Comparison of ENCODE assay signal across 8 mouse cellular contexts in genomic region chr19:53086861-53087260, GRCm38 (mm10). TPM values are rescaled to one million over a fixed set of nuclear protein-coding genes. Genes with fewer than 3 reads are reported as not detected.
DNase-seq lines count a peak whose midpoint lies in the region; ATAC-seq and TF ChIP-seq lines count a peak whose summit lies in the region.

No protein-coding gene starts in this region.

- H3K4me3 ChIP-seq in kidney, postnatal 0 days (replicated peaks; ENCODE audit: low read depth, low read length) = no peak overlapping the region
- H3K4me3 ChIP-seq in intestine, embryonic 16.5 days (ENCODE audit: low read length) = no peak overlapping the region
- H3K4me3 ChIP-seq in neural tube, embryonic 12.5 days = no peak overlapping the region

- no peak for TF ChIP-seq CTCF in kidney, postnatal 0 days (IDR thresholded peaks at IDR 0.05; ENCODE audit: low read depth)

- H3K9me3 ChIP-seq in kidney, postnatal 0 days (replicated peaks; ENCODE audit: low read length) = no peaks in the 10 kb centered on the region
- H3K9me3 ChIP-seq in intestine, embryonic 16.5 days (ENCODE audit: control insufficient read depth, low read length) = no peaks in the 10 kb centered on the region
- H3K9me3 ChIP-seq in neural tube, embryonic 12.5 days = no peaks in the 10 kb centered on the region

- H3K4me2 ChIP-seq in kidney, postnatal 0 days (ENCODE audit: low read length) = peak overlapping the region; percentile 16; the same call in 1 of the 2 replicates
- peak overlapping the region; percentile 40; the same call in 1 of the 2 replicates for H3K4me2 ChIP-seq in intestine, embryonic 16.5 days (ENCODE audit: low read depth, low read length)
- peak overlapping the region; percentile 39; the same call in 1 of the 2 replicates for H3K4me2 ChIP-seq in neural tube, embryonic 12.5 days (replicated peaks)

- H3K36me3 ChIP-seq in kidney, postnatal 0 days (ENCODE audit: insufficient read depth, low read length) = no peaks in the 10 kb centered on the region
- no peaks in the 10 kb centered on the region for H3K36me3 ChIP-seq in intestine, embryonic 16.5 days (ENCODE audit: control insufficient read depth, insufficient read depth, low read length)
- no peaks in the 10 kb centered on the region for H3K36me3 ChIP-seq in neural tube, embryonic 12.5 days

- H3K27me3 ChIP-seq in kidney, postnatal 0 days (ENCODE audit: insufficient read depth, low read length) = no peaks in the 10 kb centered on the region
- no peaks in the 10 kb centered on the region for H3K27me3 ChIP-seq in intestine, embryonic 16.5 days (replicated peaks; ENCODE audit: control insufficient read depth, insufficient read depth, low read length)
- no peaks in the 10 kb centered on the region for H3K27me3 ChIP-seq in neural tube, embryonic 12.5 days (replicated peaks)

- 44% methylated on average over 12 of the region's 12 CpGs for WGBS in kidney, postnatal 0 days
- WGBS in intestine, embryonic 16.5 days = 45% methylated on average over 12 of the region's 12 CpGs
- 72% methylated on average over 12 of the region's 12 CpGs for whole genome bisulfite sequencing in neural tube, embryonic 12.5 days

- no peak for ATAC-seq in kidney, postnatal 0 days (replicated peaks; ENCODE audit: low FRiP score, low read depth)
- peak; percentile 49 for ATAC-seq in intestine, embryonic 16.5 days
- no peak for ATAC-seq in neural tube, embryonic 12.5 days (ENCODE audit: low FRiP score, low read depth)
- ATAC-seq in inflammation-experienced regulatory T-cells, adult 6 months = no peak

- peak overlapping the region; percentile 88 for H3K27ac ChIP-seq in kidney, postnatal 0 days
- peak overlapping the region; percentile 88 for H3K27ac ChIP-seq in intestine, embryonic 16.5 days (ENCODE audit: low read length)
- no peak overlapping the region for H3K27ac ChIP-seq in neural tube, embryonic 12.5 days

- H3K4me1 ChIP-seq in kidney, postnatal 0 days (replicated peaks; ENCODE audit: insufficient read depth, low read length) = peaks cover 8% of the 10 kb centered on the region; the same call in 1 of the 2 replicates
- peaks cover 23% of the 10 kb centered on the region for H3K4me1 ChIP-seq in intestine, embryonic 16.5 days (ENCODE audit: control insufficient read depth, insufficient read depth, low read length)
- peaks cover 7% of the 10 kb centered on the region for H3K4me1 ChIP-seq in neural tube, embryonic 12.5 days

- peak; percentile 57 for DNase-seq in kidney, postnatal 0 days (ENCODE audit: low spot score)
- no peak for DNase-seq in kidney, adult 18-20 months
- peak; percentile 55 to 56 for DNase-seq in heart, adult 18-20 months
- DNase-seq in cerebellum, postnatal 10 days = no peak
- no peak for DNase-seq in adrenal gland, postnatal 36 days

- H3K9ac ChIP-seq in kidney, postnatal 0 days (ENCODE audit: low read depth, low read length) = no peak overlapping the region
- peak overlapping the region; percentile 36; the same call in 1 of the 2 replicates for H3K9ac ChIP-seq in intestine, embryonic 16.5 days (ENCODE audit: low read depth, low read length)
- no peak overlapping the region for H3K9ac ChIP-seq in neural tube, embryonic 12.5 days

RNA-seq across cellular contexts. Expression of gene Xpnpep1, which starts 46.8 kb away (rescaled TPM):
- polyA plus RNA-seq in kidney, postnatal 0 days (2015; fragmentation: Nextera tagmentation; extraction: Ambion mirVana) = 147 and 164 TPM in 2 replicates
- total RNA-seq in heart, adult 18-20 months (2021) = 10 to 100 TPM; 65.2 to 73.3 TPM
- polyA plus RNA-seq in intestine, embryonic 16.5 days (2015; fragmentation: Nextera tagmentation; extraction: Ambion mirVana) = 231 and 264 TPM in 2 replicates
- 149 and 153 TPM in 2 replicates for polyA plus RNA-seq in neural tube, embryonic 12.5 days (2016; fragmentation: Nextera tagmentation; extraction: Ambion mirVana)
- polyA plus RNA-seq in inflammation-experienced regulatory T-cells, adult 6 months (2017; shearing (Covaris generic)) = 10 to 100 TPM; 53.6 to 68.4 (median 60.5) TPM
- 10 to 100 TPM; 87.8 to 98.7 TPM for total RNA-seq in adrenal gland, postnatal 36 days (2021)

RNA-seq across cellular contexts. Expression of gene Add3, which starts 53.4 kb away (rescaled TPM):
- 66.5 and 72.9 TPM in 2 replicates for polyA plus RNA-seq in kidney, postnatal 0 days (2015; fragmentation: Nextera tagmentation; extraction: Ambion mirVana)
- 10 to 100 TPM; 44.3 to 52.5 TPM for total RNA-seq in heart, adult 18-20 months (2021)
- 120 and 121 TPM in 2 replicates for polyA plus RNA-seq in intestine, embryonic 16.5 days (2015; fragmentation: Nextera tagmentation; extraction: Ambion mirVana)
- 44.8 and 45.9 TPM in 2 replicates for polyA plus RNA-seq in neural tube, embryonic 12.5 days (2016; fragmentation: Nextera tagmentation; extraction: Ambion mirVana)
- polyA plus RNA-seq in inflammation-experienced regulatory T-cells, adult 6 months (2017; shearing (Covaris generic)) = 100 to 1,000 TPM; 100 to 138 (median 112) TPM
- 10 to 100 TPM; 36.6 to 52.5 TPM for total RNA-seq in adrenal gland, postnatal 36 days (2021)

Comparison
In these comparisons a context has a peak if more than half of its experiments do, and no peak if none do; other contexts are left out.
1. DNase-seq: peak in kidney, postnatal 0 days (single experiment) and heart, adult 18-20 months (2 of 2); none in kidney, adult 18-20 months (single experiment), cerebellum, postnatal 10 days (0 of 2) and adrenal gland, postnatal 36 days (0 of 2).
2. Peak in every context shown above with its lines, with median percentiles within 50 percentile points of each other: H3K4me2 ChIP-seq.